In genomic region chr17:31474388-31474787, GRCm38 (mm10) we compare ENCODE assay signal across 21 mouse cellular contexts.
"Had no signal": no experiment of that assay in that cellular context is flagged by ENCODE, and none has a peak within 500 bp of the region (broad histone marks: within the 10 kb centered on the region; RNA-seq: fewer than 3 reads in every experiment).

No protein-coding gene starts in this region.

- H3K9me3 ChIP-seq: heart, embryonic 10.5 days; heart, embryonic 12.5 days; intestine, embryonic 15.5 days; limb, embryonic 10.5 days; limb, embryonic 12.5 days; liver, embryonic 13.5 days had no signal

- ATAC-seq: forebrain, embryonic 16.5 days; hindbrain, embryonic 16.5 days; inflammation-experienced regulatory T-cells, adult 6 months; intestine, embryonic 15.5 days; intestine, postnatal 0 days had no signal

- H3K9ac ChIP-seq: heart, embryonic 12.5 days; hindbrain, embryonic 14.5 days; intestine, embryonic 15.5 days; limb, embryonic 12.5 days; liver, embryonic 13.5 days had no signal

- DNase-seq: gastrocnemius, adult 2 months; gastrocnemius, postnatal 10 days; gastrocnemius, postnatal 25 days; heart, adult 18-20 months; heart, postnatal 10 days; heart, postnatal 4 days; kidney, adult 18-20 months; kidney, postnatal 10 days; liver, embryonic 13.5 days had no signal

- H3K4me3 ChIP-seq: gastrocnemius, adult 2 months; heart, embryonic 10.5 days; heart, embryonic 12.5 days; intestine, embryonic 15.5 days; layer of hippocampus, adult 2 months; left cerebral cortex, adult 2 months; limb, embryonic 10.5 days; limb, embryonic 12.5 days; liver, embryonic 13.5 days had no signal

- H3K27ac ChIP-seq: gastrocnemius, adult 2 months; heart, embryonic 10.5 days; hindbrain, embryonic 14.5 days; intestine, embryonic 15.5 days; layer of hippocampus, adult 2 months; left cerebral cortex, adult 2 months; limb, embryonic 10.5 days; limb, embryonic 12.5 days; liver, embryonic 13.5 days had no signal

- H3K27me3 ChIP-seq: heart, embryonic 12.5 days; intestine, embryonic 15.5 days; limb, embryonic 12.5 days; liver, embryonic 13.5 days had no signal

- H3K36me3 ChIP-seq: liver, embryonic 13.5 days had no signal

- H3K4me2 ChIP-seq: heart, embryonic 12.5 days; hindbrain, embryonic 14.5 days; intestine, embryonic 15.5 days; limb, embryonic 12.5 days; liver, embryonic 13.5 days had no signal
